Mouse (Mus musculus) heart, postnatal 25 days (tissue): ENCODE data around the gene Epha4. TPM values are rescaled to one million over a fixed set of nuclear protein-coding genes. Genes with fewer than 3 reads are reported as not detected.

Experiments
- DNase-seq: peaks from one replicate; pipeline ENCODE4 v3.0.0; 2022; ENCODE audit warnings: low spot score
- intact Hi-C: fragments of 180-260 bp; cut with DNase I; formaldehyde crosslinking; loops from one replicate; pipeline ENCODE4 v1.15.1; 2025
- microRNA-seq: library from miRNA; unstranded; fragments of <30 nt; microRNA quantifications from one replicate; pipeline ENCODE4 v1.2.0, GENCODE M21; 2022
- total RNA-seq, 2 experiments: library from RNA; stranded (reverse); gene quantifications; 2 replicates each; pipeline ENCODE4 v1.2.3; 2021

Gene Epha4
- total RNA-seq, 2 experiments from 2014 or later: 27.4 to 28.7 TPM

GRCm38 (mm10) chr1:77364596-77364995, 150.3 kb downstream of the Epha4 start:
- intact Hi-C loops: no loop called here
- DNase-seq: peak; percentile 11

DNA sequence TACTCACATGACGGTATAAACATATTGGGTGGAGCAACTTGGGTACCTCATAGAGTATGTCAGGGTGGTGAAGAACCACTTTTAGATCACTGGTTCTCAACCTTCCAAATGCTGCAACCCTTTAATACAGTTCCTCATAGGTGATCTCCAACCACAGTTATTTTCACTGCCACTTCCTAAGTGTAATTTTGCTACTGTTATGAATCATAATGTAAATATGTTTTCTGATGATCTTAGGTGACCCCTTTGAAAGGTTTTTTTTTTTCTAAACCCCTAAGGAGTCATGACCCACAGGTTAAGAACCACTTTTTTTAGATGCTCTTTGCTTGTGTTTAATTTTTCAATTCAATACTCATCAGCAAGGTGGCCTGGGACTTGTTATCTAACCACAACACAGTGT, 151.0 kb downstream of the Epha4 start:
- DNase-seq: no peak
- intact Hi-C loops: no loop called here

DNA sequence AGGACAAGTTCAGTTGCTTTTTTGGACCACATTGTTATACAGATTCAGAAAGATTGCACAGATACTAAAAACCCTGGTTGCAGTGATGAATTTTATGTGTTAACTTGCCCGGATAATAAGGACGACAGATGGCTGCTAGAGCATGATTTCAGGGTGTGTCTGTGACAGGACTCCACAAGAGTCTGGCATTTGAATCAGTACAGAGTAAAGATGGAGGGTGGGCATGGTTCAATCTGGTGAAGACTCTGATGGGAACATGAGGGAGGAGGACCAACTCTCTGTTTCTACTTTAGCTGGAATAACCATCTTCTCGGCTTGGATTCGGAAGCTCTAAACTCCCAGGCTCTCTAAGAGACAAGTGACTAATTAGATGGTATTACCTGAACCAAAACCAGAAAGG, 168.4 kb downstream of the Epha4 start:
- no peak for DNase-seq
- intact Hi-C loops: no loop called here

- intact Hi-C loops: no loop called here
Measured at GRCm38 (mm10) chr1:77343792-77344191, 171.1 kb downstream of the Epha4 start.

GRCm38 (mm10) chr1:77339701-77340100, 175.2 kb downstream of the Epha4 start:
- DNase-seq: no peak
- intact Hi-C loops: no loop called here

More at GRCm38 (mm10) chr1:77343792-77344191, 171.1 kb downstream of the Epha4 start:
- DNase-seq: no peak

GRCm38 (mm10) chr1:77338346-77338745, 176.5 kb downstream of the Epha4 start:
- DNase-seq: no peak
- intact Hi-C loops: no loop called here

DNA sequence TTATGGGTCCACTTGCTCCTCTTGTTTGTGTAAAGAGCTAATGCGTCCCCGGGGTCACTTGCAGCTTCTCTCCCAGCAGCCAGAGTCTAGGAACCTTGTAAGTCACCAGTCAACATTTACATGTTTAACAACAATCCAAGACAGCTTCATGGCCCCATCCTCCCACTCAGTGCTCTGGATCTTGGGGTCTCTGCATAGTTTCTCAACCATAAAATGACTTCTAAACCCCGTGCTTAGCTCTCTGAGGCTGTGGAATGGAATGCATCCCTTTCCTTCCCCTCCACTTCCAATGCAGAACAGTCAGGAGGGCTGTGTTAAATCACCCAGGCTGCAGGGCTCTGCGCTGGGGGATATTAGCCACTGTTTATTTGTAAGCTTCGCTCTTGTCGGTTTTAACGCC, 178.0 kb downstream of the Epha4 start:
- intact Hi-C loops: no loop called here
- no peak for DNase-seq

- no peak for DNase-seq
- intact Hi-C loops: no loop called here
Measured at GRCm38 (mm10) chr1:77318597-77319127, 196.2 kb downstream of the Epha4 start.

Small RNA genes lying within 50 kb of the gene (microRNA-seq; reads per million reads assigned to microRNA genes)
- not detected for gene Mir6352
